In genomic region chr3:19002056-19002455, GRCm38 (mm10) we compare ENCODE assay signal across 16 mouse cellular contexts.
"Had no signal": no experiment of that assay in that cellular context is flagged by ENCODE, and none has a peak within 500 bp of the region (broad histone marks: within the 10 kb centered on the region; RNA-seq: fewer than 3 reads in every experiment).

No protein-coding gene starts in this region.

- H3K36me3 ChIP-seq: limb, embryonic 13.5 days; midbrain, embryonic 10.5 days; midbrain, embryonic 15.5 days; neural tube, embryonic 13.5 days had no signal

- H3K4me3 ChIP-seq: layer of hippocampus, adult 2 months; limb, embryonic 13.5 days; midbrain, embryonic 10.5 days; midbrain, embryonic 15.5 days; neural tube, embryonic 13.5 days had no signal

- H3K27ac ChIP-seq: kidney, postnatal 0 days; layer of hippocampus, adult 2 months; limb, embryonic 13.5 days; liver, embryonic 14.5 days; midbrain, embryonic 10.5 days; midbrain, embryonic 15.5 days; neural tube, embryonic 13.5 days; stomach, postnatal 0 days had no signal

- DNase-seq: kidney, adult 11 months; kidney, adult 9 months; kidney, postnatal 36 days; lung, adult 18-20 months; lung, postnatal 4 days; right cerebral cortex, adult 18-20 months; right cerebral cortex, postnatal 25 days; thymus, postnatal 14 days had no signal

- H3K9ac ChIP-seq: limb, embryonic 13.5 days; liver, embryonic 14.5 days; midbrain, embryonic 15.5 days; neural tube, embryonic 13.5 days had no signal

- H3K4me2 ChIP-seq: limb, embryonic 13.5 days; midbrain, embryonic 15.5 days; neural tube, embryonic 13.5 days had no signal

- H3K4me1 ChIP-seq: limb, embryonic 13.5 days; midbrain, embryonic 10.5 days; midbrain, embryonic 15.5 days; neural tube, embryonic 13.5 days had no signal

- ATAC-seq: midbrain, embryonic 15.5 days had no signal

- H3K9me3 ChIP-seq: limb, embryonic 13.5 days; midbrain, embryonic 10.5 days; midbrain, embryonic 15.5 days; neural tube, embryonic 13.5 days had no signal

- H3K27me3 ChIP-seq: limb, embryonic 13.5 days; midbrain, embryonic 15.5 days; neural tube, embryonic 13.5 days had no signal
